Mouse (Mus musculus): Measurements from ENCODE around the gene Olfr1295.

Gene Olfr1295

DNA sequence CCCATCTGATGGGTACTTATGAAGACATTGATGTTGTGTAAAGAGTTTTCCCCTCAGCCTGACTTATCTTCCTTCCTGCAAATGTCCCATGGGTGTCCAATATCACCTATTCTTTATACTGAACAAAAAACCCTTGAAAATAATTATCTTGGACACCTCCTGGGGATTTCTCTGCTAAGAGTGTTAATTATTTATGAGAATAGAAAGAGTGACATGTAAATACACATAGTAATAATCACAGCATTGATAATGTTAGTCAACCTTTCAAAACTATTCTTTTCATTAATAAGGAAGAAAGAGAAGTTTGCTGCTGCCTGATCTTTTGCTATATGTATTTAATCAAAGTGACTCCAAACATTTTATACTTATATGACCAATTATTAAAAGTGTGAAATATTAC lies at the start of gene Olfr1295:
Gene Olfr1295, minus strand, starts transcription at position 101 of the 400 bp plus-strand sequence.
- no peak for DNase-seq

DNA sequence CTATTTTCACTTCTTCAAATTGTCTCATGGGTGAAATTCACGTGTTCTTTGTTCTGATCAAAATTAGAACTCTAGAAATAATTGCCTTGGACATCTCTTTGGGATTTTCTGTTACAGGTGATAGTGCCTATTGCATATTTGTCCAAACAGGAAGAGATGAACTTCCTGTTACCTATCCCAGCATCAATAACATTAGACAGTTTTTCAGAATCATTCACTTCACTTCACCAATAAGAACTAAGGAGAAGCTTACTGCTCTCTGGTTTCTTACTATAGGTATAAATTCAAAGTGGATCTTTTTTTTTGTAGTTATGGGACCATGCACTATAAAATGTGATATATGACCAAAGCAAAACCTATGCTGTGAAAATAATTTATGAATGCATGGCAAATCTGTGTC lies 29.3 kb downstream of the Olfr1295 start, which contains the start of gene Olfr1294:
Gene Olfr1294, minus strand, starts transcription at position 101 of the 400 bp plus-strand sequence.
- DNase-seq: no peak

DNA sequence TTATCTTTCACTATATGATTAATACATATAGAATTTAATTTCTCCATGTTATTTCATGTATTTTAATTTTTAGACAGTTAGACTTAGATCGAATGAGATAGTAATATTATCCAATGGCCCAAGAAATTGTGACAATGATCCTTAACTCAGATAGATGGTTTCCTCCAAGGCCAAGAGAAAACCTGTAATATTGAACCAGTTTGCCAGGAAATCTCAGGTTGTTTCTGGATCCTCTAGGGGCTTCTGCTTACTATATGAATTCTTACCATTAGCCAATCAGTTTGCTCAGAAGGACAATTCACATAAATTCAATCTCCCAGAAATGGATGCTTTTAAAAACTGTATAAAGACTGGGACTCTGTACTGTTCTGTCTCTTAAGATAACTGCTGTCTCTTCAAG lies 44.6 kb downstream of the Olfr1295 start, which contains the start of gene Olfr1293-ps:
Gene Olfr1293-ps, plus strand, starts transcription at position 301 of the 400 bp plus-strand sequence.
- no peak for DNase-seq

DNA sequence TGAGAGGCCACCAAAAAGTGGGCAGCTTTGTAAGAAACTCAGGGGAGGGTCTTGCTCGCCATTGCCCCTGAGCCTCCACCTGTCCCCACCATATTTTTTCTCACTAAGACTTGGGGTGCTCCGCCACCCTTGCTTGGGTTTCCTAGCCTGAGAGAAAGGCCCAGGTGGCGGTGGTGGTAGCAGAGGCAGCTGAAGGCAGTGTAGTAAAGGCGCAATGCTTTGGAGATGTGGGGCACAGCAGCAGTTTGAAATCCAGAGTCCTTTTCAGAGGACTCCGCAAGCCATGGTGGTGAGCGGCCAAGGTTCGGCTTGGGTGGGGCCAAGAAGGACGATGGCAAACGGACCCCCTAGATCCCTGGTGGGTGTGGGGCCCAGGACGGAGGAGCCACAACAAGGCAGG lies 52.0 kb downstream of the Olfr1295 start:
- DNase-seq: no peak

All from kidney, adult 8-10 months (tissue).